10 mouse cellular contexts compared by ENCODE assay signal in the genomic region with DNA sequence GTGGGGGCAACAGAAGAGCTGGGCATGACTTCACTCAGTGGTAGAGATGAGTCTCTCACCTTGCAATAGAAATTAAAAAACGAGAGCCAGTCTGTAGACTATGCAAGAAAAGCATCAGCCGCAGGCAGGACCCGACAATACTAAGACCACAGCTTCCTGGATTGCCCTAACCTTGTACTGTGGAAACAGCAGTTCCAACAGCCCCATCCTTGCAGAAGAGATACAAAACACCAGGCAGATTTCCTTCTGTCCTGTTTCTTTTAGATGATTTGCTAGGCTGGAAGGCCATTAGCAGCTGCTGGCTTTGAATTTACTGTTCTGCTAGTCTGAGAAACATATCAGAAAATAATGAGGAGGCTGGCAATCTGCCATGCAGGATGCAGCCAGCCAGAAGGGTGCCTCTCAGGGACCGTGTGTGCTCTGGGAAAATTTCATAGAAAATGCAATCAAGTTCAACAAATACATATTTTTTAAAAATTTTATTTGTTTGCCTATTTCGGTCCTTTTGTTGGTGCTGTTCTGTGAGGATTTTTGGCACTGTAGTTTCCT. TPM values are rescaled to one million over a fixed set of nuclear protein-coding genes. Genes with fewer than 3 reads are reported as not detected.
DNase-seq lines count a peak whose midpoint lies in the region; ATAC-seq and TF ChIP-seq lines count a peak whose summit lies in the region.
"Had no signal": no experiment of that assay in that cellular context is flagged by ENCODE, and none has a peak within 500 bp of the region (broad histone marks: within the 10 kb centered on the region; RNA-seq: fewer than 3 reads in every experiment).

No protein-coding gene starts in this region.

- H3K36me3 ChIP-seq in neural tube, embryonic 13.5 days = no peaks in the 10 kb centered on the region
- no peaks in the 10 kb centered on the region for H3K36me3 ChIP-seq in neural tube, embryonic 15.5 days
- H3K36me3 ChIP-seq in intestine, embryonic 16.5 days (ENCODE audit: control insufficient read depth, insufficient read depth, low read length) = no peaks in the 10 kb centered on the region
- H3K36me3 ChIP-seq: heart, embryonic 13.5 days had no signal

- no peak overlapping the region for H3K4me2 ChIP-seq in neural tube, embryonic 13.5 days
- H3K4me2 ChIP-seq in neural tube, embryonic 15.5 days = no peak overlapping the region
- H3K4me2 ChIP-seq in intestine, embryonic 16.5 days (ENCODE audit: low read depth, low read length) = no peak overlapping the region
- H3K4me2 ChIP-seq: heart, embryonic 13.5 days had no signal

- intact Hi-C loops in heart, postnatal 14 days (cut with DNase I) = no loop called here

- WGBS in neural tube, embryonic 13.5 days = 70% methylated on average over 5 of the region's 5 CpGs
- WGBS in neural tube, embryonic 15.5 days = 64% methylated on average over 5 of the region's 5 CpGs
- WGBS in intestine, embryonic 16.5 days = 65% methylated on average over 5 of the region's 5 CpGs

- TF ChIP-seq CTCF in layer of hippocampus, adult 2 months (conservative IDR thresholded peaks at IDR 0.05) = no peak

- DNase-seq in heart, postnatal 14 days = peak; percentile 7 to 27
- DNase-seq in heart, adult 18-20 months = no peak
- DNase-seq in cerebellum, adult 11-12 months = peak; percentile 12
- peak; percentile 37 to 46 for DNase-seq in layer of hippocampus, adult 2 months (ENCODE audit: low spot score in 2 of 2)
- DNase-seq in embryo, embryonic 10.5 days (ENCODE audit: low spot score) = no peak

- H3K4me3 ChIP-seq in neural tube, embryonic 13.5 days = no peak overlapping the region
- H3K4me3 ChIP-seq in neural tube, embryonic 15.5 days (replicated peaks) = no peak overlapping the region
- no peak overlapping the region for H3K4me3 ChIP-seq in layer of hippocampus, adult 2 months
- H3K4me3 ChIP-seq in intestine, embryonic 16.5 days (ENCODE audit: low read length) = no peak overlapping the region
- H3K4me3 ChIP-seq: heart, embryonic 13.5 days had no signal

- no peaks in the 10 kb centered on the region for H3K27me3 ChIP-seq in neural tube, embryonic 13.5 days
- no peaks in the 10 kb centered on the region for H3K27me3 ChIP-seq in neural tube, embryonic 15.5 days (replicated peaks)
- no peaks in the 10 kb centered on the region for H3K27me3 ChIP-seq in intestine, embryonic 16.5 days (replicated peaks; ENCODE audit: control insufficient read depth, insufficient read depth, low read length)
- H3K27me3 ChIP-seq: heart, embryonic 13.5 days had no signal

- peak overlapping the region; percentile 63 for H3K27ac ChIP-seq in neural tube, embryonic 13.5 days (replicated peaks)
- no peak overlapping the region; the same call in 1 of the 2 replicates for H3K27ac ChIP-seq in neural tube, embryonic 15.5 days (replicated peaks)
- H3K27ac ChIP-seq in layer of hippocampus, adult 2 months = peak overlapping the region; percentile 12; the same call in 1 of the 2 replicates
- H3K27ac ChIP-seq in intestine, embryonic 16.5 days (ENCODE audit: low read length) = no peak overlapping the region
- H3K27ac ChIP-seq: heart, embryonic 13.5 days had no signal

- ATAC-seq in neural tube, embryonic 13.5 days (ENCODE audit: low read depth) = peak; percentile 56
- ATAC-seq in neural tube, embryonic 15.5 days (ENCODE audit: low FRiP score) = no peak
- ATAC-seq in intestine, embryonic 16.5 days = no peak

- H3K9me3 ChIP-seq in neural tube, embryonic 13.5 days = no peaks in the 10 kb centered on the region
- H3K9me3 ChIP-seq in neural tube, embryonic 15.5 days (replicated peaks) = no peaks in the 10 kb centered on the region
- H3K9me3 ChIP-seq in intestine, embryonic 16.5 days (ENCODE audit: control insufficient read depth, low read length) = no peaks in the 10 kb centered on the region
- H3K9me3 ChIP-seq: heart, embryonic 13.5 days had no signal

- peaks cover 12% of the 10 kb centered on the region for H3K4me1 ChIP-seq in neural tube, embryonic 13.5 days (replicated peaks)
- peaks cover 5% of the 10 kb centered on the region; the same call in 1 of the 2 replicates for H3K4me1 ChIP-seq in neural tube, embryonic 15.5 days
- H3K4me1 ChIP-seq in intestine, embryonic 16.5 days (ENCODE audit: control insufficient read depth, insufficient read depth, low read length) = no peaks in the 10 kb centered on the region
- H3K4me1 ChIP-seq: heart, embryonic 13.5 days had no signal

- H3K9ac ChIP-seq in neural tube, embryonic 13.5 days = no peak overlapping the region
- H3K9ac ChIP-seq in neural tube, embryonic 15.5 days (replicated peaks) = no peak overlapping the region
- no peak overlapping the region for H3K9ac ChIP-seq in intestine, embryonic 16.5 days (ENCODE audit: low read depth, low read length)
- H3K9ac ChIP-seq: heart, embryonic 13.5 days had no signal

RNA-seq across cellular contexts. Expression of a gene that starts 52.9 kb away (rescaled TPM):
- not detected for total RNA-seq in heart, postnatal 14 days (2021)
- not detected for total RNA-seq in heart, adult 18-20 months (2021)
- 0.84 and 2.4 TPM in 2 replicates for polyA plus RNA-seq in neural tube, embryonic 13.5 days (2015; fragmentation: Nextera tagmentation; extraction: Ambion mirVana)
- polyA plus RNA-seq in neural tube, embryonic 15.5 days (2015; fragmentation: Nextera tagmentation; extraction: Ambion mirVana) = 0.65 TPM in 1 of 2 replicates, not detected in the other
- total RNA-seq in layer of hippocampus, adult 2 months (2021) = not detected
- 0.24 and 0.46 TPM in 2 replicates for polyA plus RNA-seq in intestine, embryonic 16.5 days (2015; fragmentation: Nextera tagmentation; extraction: Ambion mirVana)
- total RNA-seq: left cerebral cortex, adult 18-20 months had no signal

Comparison
In these comparisons a context has a peak if more than half of its experiments do, and no peak if none do; other contexts are left out.
1. DNase-seq: peak in heart, postnatal 14 days (2 of 2), cerebellum, adult 11-12 months (single experiment) and layer of hippocampus, adult 2 months (2 of 2); none in heart, adult 18-20 months (0 of 2) and embryo, embryonic 10.5 days (single experiment).
2. H3K27ac ChIP-seq: peak in neural tube, embryonic 13.5 days (single experiment) and layer of hippocampus, adult 2 months (single experiment); none in neural tube, embryonic 15.5 days (single experiment) and intestine, embryonic 16.5 days (single experiment).